Mouse (Mus musculus) ES-E14 (cell line): ENCODE measurements around the gene Pnp2. TPM values are rescaled to one million over a fixed set of nuclear protein-coding genes. Genes with fewer than 3 reads are reported as not detected.
"Not testable (repeated sequence)": the region's sequence is repeated elsewhere in the genome, so short reads cannot be mapped to it uniquely, and the experiment has no call there.

Experiments
- DNase-seq: peaks from one replicate; pipeline ENCODE4 v3.0.0-alpha.2; 2013; ENCODE audit warnings: low read depth, low spot score
- H3K27ac ChIP-seq: 2 replicates; pipeline ENCODE4 v1.5.1; 2012; ENCODE audit warnings: low read depth, mild to moderate bottlenecking, low read length, moderate library complexity, mixed read lengths; ENCODE audit not compliant: poor library complexity, insufficient read depth, severe bottlenecking
- H3K36me3 ChIP-seq: 2 replicates; pipeline ENCODE4 v1.6.1; 2012; ENCODE audit warnings: mild to moderate bottlenecking, low read length, moderate library complexity, mixed read lengths; ENCODE audit not compliant: control insufficient read depth, poor library complexity, insufficient read depth, severe bottlenecking
- H3K4me1 ChIP-seq, 2 experiments: fragments of 150-350 bp in 1 of 2; sonication (generic) in 1 of 2; 2 replicates each; pipeline ENCODE4 v1.6.1; 2012; ENCODE audit warnings: low read length in 2 of 2, mild to moderate bottlenecking in 1 of 2, mixed read lengths in 1 of 2; ENCODE audit not compliant: control insufficient read depth in 2 of 2, insufficient read depth in 2 of 2, poor library complexity in 1 of 2
- H3K4me3 ChIP-seq, 2 experiments: fragments of 150-350 bp in 1 of 2; sonication (generic) in 1 of 2; 2 replicates each; pipeline ENCODE4 v1.5.1; 2012; ENCODE audit warnings: low read length in 2 of 2, low read depth in 1 of 2, mild to moderate bottlenecking in 1 of 2, mixed read lengths in 1 of 2; ENCODE audit not compliant: insufficient read depth in 1 of 2, poor library complexity in 1 of 2, severe bottlenecking in 1 of 2
- H3K9ac ChIP-seq: 2 replicates; pipeline ENCODE4 v1.6.1; 2012; ENCODE audit warnings: low read depth, mild to moderate bottlenecking, low read length, mixed read lengths; ENCODE audit not compliant: poor library complexity, insufficient read depth, severe bottlenecking
- H3K9me3 ChIP-seq: fragments of 150-350 bp; sonication (generic); 2 replicates; pipeline ENCODE4 v1.6.1; 2012; ENCODE audit warnings: low read depth, mild to moderate bottlenecking, low read length; ENCODE audit not compliant: control insufficient read depth, insufficient read depth
- CHD2 ChIP-seq: IDR thresholded peaks from 2 replicates; pipeline ENCODE4 v1.6.1; 2014; ENCODE audit warnings: mild to moderate bottlenecking, low read depth, low read length, inconsistent platforms
- HCFC1 ChIP-seq: IDR thresholded peaks from 2 replicates; pipeline ENCODE4 v1.6.1; 2012; ENCODE audit warnings: low read length, inconsistent platforms, borderline replicate concordance; ENCODE audit not compliant: insufficient read depth
- MAFK ChIP-seq: IDR thresholded peaks from 2 replicates; pipeline ENCODE4 v1.6.1; 2014; ENCODE audit warnings: mild to moderate bottlenecking, low read depth, low read length, inconsistent platforms; ENCODE audit not compliant: insufficient read depth
- ZC3H11A ChIP-seq: IDR thresholded peaks from 2 replicates; pipeline ENCODE4 v1.6.1; 2012; ENCODE audit warnings: low read depth, mild to moderate bottlenecking, inconsistent platforms, low read length, borderline replicate concordance
- ZNF384 ChIP-seq: IDR thresholded peaks from 2 replicates; pipeline ENCODE4 v1.6.1; 2012; ENCODE audit warnings: low read depth, low read length, inconsistent platforms
- in situ Hi-C, 2 experiments: fragments of 600-800 bp; cut with MboI; formaldehyde crosslinking; loops; one replicate each; pipeline ENCODE4 v1.15.1; 2025; ENCODE audit warnings: low sequenced_read_pairs in 2 of 2, inconsistent platforms in 1 of 2; ENCODE audit not compliant: unreplicated experiment in 2 of 2
- total RNA-seq: library from RNA; depleted of rRNA; stranded (reverse); fragments of 300-350 nt; gene quantifications from 2 replicates; pipeline ENCODE4 v1.2.3, GENCODE M21; 2012

The Pnp2 gene
- total RNA-seq, 1 experiment = 1.1 TPM

GRCm38 (mm10) chr14:50955487-50955886 is 305 bp upstream of the Pnp2 start:
- no peak for TF ChIP-seq MAFK
- TF ChIP-seq ZNF384 = no peak
- no peak for TF ChIP-seq CHD2
- no peak for TF ChIP-seq ZC3H11A
- no peak for TF ChIP-seq HCFC1
- Histone ChIP-seq H3K36me3 (peaks cover 13% of the 10 kb centered on the region), H3K9ac (no peak overlapping the region), H3K4me1 (no peaks in the 10 kb centered on the region), H3K9me3 (no peaks in the 10 kb centered on the region), H3K4me3 (no peak overlapping the region), H3K27ac (no peak overlapping the region)
- in situ Hi-C loops = no loop called here
- no peak for DNase-seq

DNA sequence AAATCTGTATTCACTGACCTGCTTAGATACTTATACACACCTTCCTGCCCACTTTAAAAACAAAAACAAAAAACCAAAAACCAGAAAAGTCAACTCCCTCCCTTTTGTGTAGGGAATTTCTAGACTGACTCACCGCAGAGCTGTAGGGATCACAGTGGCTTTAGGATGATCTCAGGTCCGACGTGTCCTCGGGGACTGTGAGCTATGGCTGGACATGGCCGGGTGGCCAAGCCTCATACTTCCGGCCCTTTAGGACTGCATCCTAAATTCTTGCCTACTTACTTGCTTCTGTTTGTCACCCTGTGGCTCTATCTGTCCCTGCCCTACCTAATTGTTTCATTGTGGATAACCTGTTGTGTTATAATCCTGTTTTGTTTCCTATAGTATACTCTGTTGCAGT is 932 bp downstream of the Pnp2 start:
- H3K4me3 ChIP-seq = peak overlapping the region in 1 of 2 experiments; percentile 57; a peak in 2 of 4 replicates
- in situ Hi-C loops, H3K27ac ChIP-seq: not testable (repeated sequence)

DNA sequence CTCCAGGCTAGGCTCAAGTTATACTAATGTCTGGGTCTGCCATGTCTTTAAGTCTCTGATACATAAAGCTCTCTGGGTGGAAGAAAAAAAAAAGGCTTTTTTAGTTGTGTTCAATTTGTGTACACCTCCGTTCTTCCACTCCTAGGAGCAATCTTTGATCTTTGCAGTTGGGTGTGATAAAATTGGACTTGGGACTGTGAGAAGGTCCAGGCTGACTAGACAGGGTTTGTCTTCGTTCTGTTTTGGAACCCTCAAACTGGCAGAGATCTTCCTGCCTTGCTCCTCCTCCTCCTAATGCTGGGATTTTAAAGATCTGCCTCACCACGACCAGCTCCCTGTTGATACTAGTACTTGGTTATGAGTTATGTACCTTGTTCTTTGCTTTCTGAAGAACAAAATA is 1.4 kb downstream of the Pnp2 start:
- H3K27ac ChIP-seq, in situ Hi-C loops, H3K9ac ChIP-seq, H3K4me1 ChIP-seq, DNase-seq, H3K9me3 ChIP-seq, H3K4me3 ChIP-seq: not testable (repeated sequence)
- peaks cover 11% of the 10 kb centered on the region for H3K36me3 ChIP-seq

More for the DNA sequence above, 932 bp downstream of the Pnp2 start:
- not testable (repeated sequence) for H3K9me3 ChIP-seq, H3K4me1 ChIP-seq, DNase-seq
- Histone ChIP-seq H3K36me3 (peaks cover 11% of the 10 kb centered on the region), H3K9ac (peak overlapping the region; percentile 63; the same call in 1 of the 2 replicates)

- H3K9me3 ChIP-seq, in situ Hi-C loops, H3K4me1 ChIP-seq, H3K4me3 ChIP-seq, H3K9ac ChIP-seq, DNase-seq, H3K27ac ChIP-seq: not testable (repeated sequence)
- peaks cover 11% of the 10 kb centered on the region for H3K36me3 ChIP-seq
Observed at GRCm38 (mm10) chr14:50958289-50958995, 2.6 kb downstream of the Pnp2 start.

GRCm38 (mm10) chr14:50968216-50968980 is 12.6 kb downstream of the Pnp2 start:
- in situ Hi-C loops = no loop called here

More at GRCm38 (mm10) chr14:50968216-50968980, 12.6 kb downstream of the Pnp2 start:
- Histone ChIP-seq H3K4me3 (no peak overlapping the region), H3K4me1 (peaks cover 0 to 8% of the 10 kb centered on the region in 2 experiments; a peak in 1 of 4 replicates), H3K9me3 (no peaks in the 10 kb centered on the region), H3K27ac (no peak overlapping the region), H3K36me3 (peaks cover 5% of the 10 kb centered on the region), H3K9ac (no peak overlapping the region)
- no peak for TF ChIP-seq MAFK
- TF ChIP-seq CHD2 = no peak
- no peak for TF ChIP-seq HCFC1
- TF ChIP-seq ZC3H11A = no peak
- no peak for TF ChIP-seq ZNF384
- no peak for DNase-seq
